Mouse (Mus musculus): ENCODE results near the gene Ucn2.

DNA sequence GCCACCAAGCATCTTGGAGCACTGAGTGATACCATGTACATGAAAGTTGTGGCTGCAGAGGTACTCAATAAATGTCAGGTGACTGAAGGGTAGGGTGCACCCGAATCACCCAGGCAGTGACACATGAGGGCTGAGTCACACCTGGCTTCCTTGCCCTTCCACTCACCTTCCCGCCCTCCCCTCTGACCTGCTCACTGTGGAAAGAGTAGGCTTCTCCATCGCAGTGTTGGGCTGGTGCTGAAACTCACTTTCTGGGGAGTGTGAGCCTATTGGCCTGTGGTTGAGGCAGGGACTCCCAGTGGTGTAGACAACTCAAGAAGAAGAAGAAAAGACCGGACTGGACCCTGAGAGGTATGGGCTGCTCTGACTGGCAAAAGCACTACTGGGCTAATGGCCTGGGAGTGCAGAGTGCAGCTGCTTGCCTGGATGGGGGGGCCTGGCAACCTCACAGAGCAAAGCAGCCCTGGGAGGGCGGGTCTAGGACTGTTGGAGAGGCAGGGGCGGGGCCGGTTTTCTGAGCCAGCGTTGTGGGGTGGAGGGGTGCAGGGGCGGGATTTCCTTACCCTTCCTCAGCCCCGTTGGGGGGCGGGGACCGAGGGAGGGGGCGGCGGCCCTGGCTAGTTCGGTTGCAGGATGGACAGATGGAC is 2.0 kb downstream of the Ucn2 start:
- TF ChIP-seq POLR2A (IDR thresholded peaks at IDR 0.05; ENCODE audit: borderline replicate concordance, extremely low read depth, insufficient read depth, insufficient read length, poor library complexity, severe bottlenecking) (no peak), CTCF (IDR thresholded peaks at IDR 0.05; ENCODE audit: borderline replicate concordance, extremely low read depth, insufficient read depth, insufficient read length) (no peak)
